Mouse (Mus musculus): ENCODE data around the gene Mvb12b.

DNA sequence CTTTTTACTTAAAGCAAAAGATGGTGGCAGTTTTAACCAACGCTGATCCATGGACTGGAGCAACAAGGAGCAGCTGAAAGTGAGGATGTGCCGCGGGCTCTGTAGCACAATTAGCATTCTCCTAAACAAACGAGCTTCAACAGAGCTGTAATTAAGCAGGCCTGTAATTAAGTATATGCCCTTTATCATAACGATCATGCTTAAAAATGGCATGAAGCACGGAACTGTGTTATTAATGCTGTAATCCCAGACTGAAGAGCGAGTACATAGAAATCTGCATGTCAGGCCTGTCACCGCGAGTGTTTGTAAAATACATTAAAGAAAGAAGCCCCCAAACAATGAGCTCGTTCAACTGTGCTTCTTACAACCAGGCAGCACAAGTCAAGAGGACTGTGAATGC, 128.3 kb downstream of the Mvb12b start:
- TF ChIP-seq MAFK (IDR thresholded peaks at IDR 0.05; ENCODE audit: insufficient read depth, low read depth, low read length) (no peak), ZC3H11A (IDR thresholded peaks at IDR 0.05; ENCODE audit: borderline replicate concordance, low read depth, low read length) (no peak), HCFC1 (IDR thresholded peaks at IDR 0.05; ENCODE audit: borderline replicate concordance, insufficient read depth, low read length) (no peak)
